10 mouse cellular contexts compared by ENCODE assay signal in the genomic region with DNA sequence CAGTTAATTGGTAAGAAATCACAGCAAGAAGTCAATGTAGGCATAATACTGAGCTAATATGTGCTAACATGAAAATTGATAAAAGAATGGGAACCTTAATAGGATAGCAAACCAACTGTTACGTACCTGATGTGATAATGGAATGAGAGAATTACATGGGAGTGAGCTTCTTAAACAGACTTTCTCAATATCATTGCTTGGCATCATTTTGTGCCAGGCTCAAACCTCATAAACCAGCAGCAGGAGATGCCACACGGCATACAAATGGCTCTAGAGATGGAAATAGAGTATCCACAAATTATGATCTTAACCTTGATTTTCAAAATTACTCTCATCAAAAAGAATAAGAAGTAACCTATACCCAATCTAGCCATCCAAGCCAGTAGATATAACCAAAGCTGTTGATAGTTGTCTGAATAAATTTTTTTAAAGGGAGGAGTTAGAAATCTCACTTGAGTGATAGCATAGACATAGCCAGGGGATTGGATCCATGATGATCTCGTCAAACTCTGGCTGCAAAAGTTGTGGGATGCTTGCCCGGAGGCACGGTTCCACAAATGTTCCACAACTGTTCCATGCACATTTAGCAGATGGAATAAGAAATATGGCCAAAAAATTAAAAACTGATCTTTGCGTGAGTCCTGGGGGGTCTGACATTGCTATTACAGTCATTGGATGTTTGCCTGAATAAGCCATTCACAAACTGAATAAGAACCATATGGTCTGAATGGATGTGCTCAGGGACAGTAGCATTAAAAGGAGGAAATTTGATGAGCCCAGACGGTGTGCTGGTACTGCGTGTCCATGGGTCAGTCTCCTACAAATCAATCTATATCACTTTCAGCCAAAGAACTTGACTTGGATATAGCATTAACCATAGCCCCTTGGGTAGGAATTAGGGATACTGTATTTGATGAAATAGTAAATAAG.
DNase-seq lines count a peak whose midpoint lies in the region; ATAC-seq and TF ChIP-seq lines count a peak whose summit lies in the region.
"Had no signal": no experiment of that assay in that cellular context is flagged by ENCODE, and none has a peak within 500 bp of the region (broad histone marks: within the 10 kb centered on the region; RNA-seq: fewer than 3 reads in every experiment).

No protein-coding gene starts in this region.

- no peak overlapping the region for H3K4me2 ChIP-seq in intestine, postnatal 0 days (replicated peaks; ENCODE audit: low read depth)
- H3K4me2 ChIP-seq: limb, embryonic 13.5 days; neural tube, embryonic 12.5 days had no signal

- H3K36me3 ChIP-seq in intestine, postnatal 0 days (ENCODE audit: control insufficient read depth, insufficient read depth): no peaks in the 10 kb centered on the region
- H3K36me3 ChIP-seq: neural tube, embryonic 12.5 days had no signal

- no peaks in the 10 kb centered on the region for H3K27me3 ChIP-seq in intestine, postnatal 0 days (replicated peaks; ENCODE audit: control insufficient read depth, insufficient read depth, low read length)
- H3K27me3 ChIP-seq: limb, embryonic 13.5 days; neural tube, embryonic 12.5 days had no signal

- no peak overlapping the region for H3K4me3 ChIP-seq in intestine, postnatal 0 days (ENCODE audit: low read depth, low read length)
- H3K4me3 ChIP-seq: limb, embryonic 13.5 days; neural tube, embryonic 12.5 days had no signal

- ATAC-seq in intestine, postnatal 0 days: no peak

- H3K9ac ChIP-seq in intestine, postnatal 0 days (ENCODE audit: low read depth, low read length): no peak overlapping the region
- H3K9ac ChIP-seq: limb, embryonic 13.5 days; neural tube, embryonic 12.5 days had no signal

- TF ChIP-seq CTCF in intestine, postnatal 0 days (IDR thresholded peaks at IDR 0.05; ENCODE audit: low read depth): no peak

- no peak overlapping the region for H3K27ac ChIP-seq in intestine, postnatal 0 days (ENCODE audit: low read depth, low read length)
- H3K27ac ChIP-seq: limb, embryonic 13.5 days; neural tube, embryonic 12.5 days had no signal

- no peaks in the 10 kb centered on the region for H3K9me3 ChIP-seq in intestine, postnatal 0 days (ENCODE audit: control insufficient read depth)
- H3K9me3 ChIP-seq: limb, embryonic 13.5 days; neural tube, embryonic 12.5 days had no signal

- 86% methylated on average over 8 of the region's 8 CpGs for WGBS in intestine, postnatal 0 days

- H3K4me1 ChIP-seq in intestine, postnatal 0 days (replicated peaks; ENCODE audit: control insufficient read depth, insufficient read depth, low read length): no peaks in the 10 kb centered on the region
- H3K4me1 ChIP-seq: limb, embryonic 13.5 days; neural tube, embryonic 12.5 days had no signal

- peak; percentile 5 for DNase-seq in adrenal gland, postnatal 10 days
- no peak for DNase-seq in adrenal gland, adult (ENCODE audit: inconsistent age in 2 of 2, low spot score in 1 of 2)
- DNase-seq in kidney, postnatal 10 days: peak; percentile 76
- no peak for DNase-seq in kidney, adult 8-10 months
- peak; percentile 22 for DNase-seq in cerebellum, adult 8-10 months
- DNase-seq in layer of hippocampus, adult 11-12 months (ENCODE audit: low spot score): peak; percentile 7
- DNase-seq in adrenal gland, postnatal 14 days: no peak

Comparison
In these comparisons a context has a peak if more than half of its experiments do, and no peak if none do; other contexts are left out.
1. DNase-seq: peak in adrenal gland, postnatal 10 days (single experiment), kidney, postnatal 10 days (single experiment), cerebellum, adult 8-10 months (single experiment) and layer of hippocampus, adult 11-12 months (single experiment); none in adrenal gland, adult (0 of 2), kidney, adult 8-10 months (0 of 2) and adrenal gland, postnatal 14 days (single experiment).